Mouse (Mus musculus) embryo, embryonic 10.5 days (tissue): ENCODE data around the gene Sdccag8.
A peak's percentile ranks its signal among the peaks of the same experiment; 100 is the strongest.

Experiments used
- DNase-seq: peaks from one replicate; pipeline ENCODE4 v3.0.0-alpha.2; 2015; ENCODE audit warnings: low spot score

The Sdccag8 gene

GRCm38 (mm10) chr1:176814591-176815062 lies at the start of gene Sdccag8:
Gene Sdccag8, plus strand, starts transcription at chr1:176814660.
- DNase-seq, result peak; percentile 97

GRCm38 (mm10) chr1:176774533-176774932 lies 39.9 kb upstream of the Sdccag8 start:
- no peak for DNase-seq

GRCm38 (mm10) chr1:176789326-176789725 lies 25.1 kb upstream of the Sdccag8 start:
- DNase-seq, result no peak

- DNase-seq, result no peak
Measured at GRCm38 (mm10) chr1:176792175-176792574, 22.3 kb upstream of the Sdccag8 start.

GRCm38 (mm10) chr1:176798673-176799072 lies 15.8 kb upstream of the Sdccag8 start:
- no peak for DNase-seq

- no peak for DNase-seq
Measured at GRCm38 (mm10) chr1:176800728-176801365, 13.6 kb upstream of the Sdccag8 start.

- DNase-seq, result no peak
Measured at GRCm38 (mm10) chr1:176810161-176810560, 4.3 kb upstream of the Sdccag8 start.

- DNase-seq, result no peak
Measured at GRCm38 (mm10) chr1:176811892-176812291, 2.6 kb upstream of the Sdccag8 start.

GRCm38 (mm10) chr1:176812491-176813291 lies 1.8 kb upstream of the Sdccag8 start:
- no peak for DNase-seq

GRCm38 (mm10) chr1:176813292-176814035 lies 996 bp upstream of the Sdccag8 start:
- DNase-seq, result peak; percentile 76

- DNase-seq, result peak; percentile 99
Measured at GRCm38 (mm10) chr1:176814036-176814420, 432 bp upstream of the Sdccag8 start, which contains the start of gene Cep170. Gene Cep170, minus strand, starts transcription at chr1:176814067.

- DNase-seq, result no peak
Measured at GRCm38 (mm10) chr1:176816728-176817127, 2.3 kb downstream of the Sdccag8 start.

GRCm38 (mm10) chr1:176818147-176818546 lies 3.7 kb downstream of the Sdccag8 start:
- DNase-seq, result no peak

- DNase-seq, result no peak
Measured at GRCm38 (mm10) chr1:176818763-176819162, 4.3 kb downstream of the Sdccag8 start.

- no peak for DNase-seq
Measured at GRCm38 (mm10) chr1:176821929-176822328, 7.5 kb downstream of the Sdccag8 start.

- no peak for DNase-seq
Measured at GRCm38 (mm10) chr1:176822949-176823348, 8.5 kb downstream of the Sdccag8 start.

- DNase-seq, result no peak
Measured at GRCm38 (mm10) chr1:176823889-176824288, 9.4 kb downstream of the Sdccag8 start.

GRCm38 (mm10) chr1:176824611-176825010 lies 10.2 kb downstream of the Sdccag8 start:
- no peak for DNase-seq

- DNase-seq, result no peak
Measured at GRCm38 (mm10) chr1:176825084-176825483, 10.6 kb downstream of the Sdccag8 start.

- DNase-seq, result no peak
Measured at GRCm38 (mm10) chr1:176826186-176826585, 11.7 kb downstream of the Sdccag8 start.

- DNase-seq, result no peak
Measured at GRCm38 (mm10) chr1:176826931-176827330, 12.5 kb downstream of the Sdccag8 start.

GRCm38 (mm10) chr1:176827365-176827764 lies 12.9 kb downstream of the Sdccag8 start:
- DNase-seq, result no peak
